Mouse (Mus musculus) monocyte, adult 2 months (primary cell): ENCODE results near the gene Ablim1.
A peak's percentile ranks its signal among the peaks of the same experiment; 100 is the strongest.

Experiments used
- DNase-seq, 2 experiments: peaks; one replicate each; pipeline ENCODE4 v3.0.0; 2022; ENCODE audit warnings: low spot score in 2 of 2, low read depth in 1 of 2

The Ablim1 gene

DNA sequence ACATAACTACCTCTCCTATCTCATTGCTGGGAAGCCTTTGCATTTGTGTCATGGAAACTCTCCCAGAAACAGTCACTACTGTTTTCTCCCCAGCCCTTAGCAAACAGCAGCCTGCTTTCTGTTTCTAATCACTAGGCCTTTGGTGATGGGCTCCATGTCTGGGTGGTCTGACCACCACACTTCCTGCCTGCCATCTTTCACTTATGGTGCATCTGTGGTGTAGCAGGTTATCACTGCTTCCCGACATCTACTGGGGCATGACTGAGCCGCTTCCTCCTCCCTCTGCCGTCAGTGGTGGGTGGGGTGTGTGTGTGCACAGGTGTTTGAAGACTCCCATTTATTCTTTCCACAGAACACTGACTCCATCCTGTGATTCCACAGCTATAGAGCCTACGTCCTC lies 183.4 kb downstream of the Ablim1 start:
- no peak for DNase-seq

DNA sequence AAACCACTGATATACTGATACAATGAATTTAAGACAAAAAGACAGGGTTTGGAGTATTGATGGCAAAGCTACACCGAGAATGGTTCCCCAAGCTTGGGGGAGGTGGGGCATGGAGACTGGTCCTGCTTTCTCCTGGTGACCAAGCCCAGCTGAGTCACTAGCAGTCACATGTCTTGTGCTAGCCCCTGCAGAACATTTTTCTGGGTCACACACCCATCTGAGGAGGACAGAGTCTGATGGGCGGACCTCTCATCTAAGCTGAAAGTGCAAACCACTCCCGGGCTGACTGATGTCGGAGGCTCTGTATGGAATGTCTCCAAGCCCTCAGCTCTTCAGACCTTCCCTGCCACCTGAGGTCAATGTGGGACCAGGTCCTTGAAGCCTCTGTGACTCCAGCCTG lies 184.1 kb downstream of the Ablim1 start:
- no peak for DNase-seq

DNA sequence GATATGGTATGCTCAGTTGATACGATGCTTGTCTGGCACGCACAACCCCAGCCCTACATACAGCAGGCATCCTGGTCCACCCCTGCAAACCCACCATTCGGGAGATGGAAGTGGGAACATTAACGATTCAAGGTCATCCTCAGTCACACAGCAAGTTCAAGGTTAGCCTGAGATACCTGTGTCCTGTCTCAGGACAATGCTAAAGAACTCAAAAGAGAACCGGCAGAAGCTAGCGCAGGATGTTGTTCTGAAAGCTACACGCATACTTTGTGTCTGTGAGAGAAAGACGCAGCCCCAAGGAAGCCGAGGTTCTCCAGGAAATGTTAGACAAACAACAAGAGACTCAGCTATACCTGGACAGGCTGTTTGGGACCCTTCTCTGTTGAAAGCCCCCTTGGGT lies 185.0 kb downstream of the Ablim1 start:
- DNase-seq: no peak

DNA sequence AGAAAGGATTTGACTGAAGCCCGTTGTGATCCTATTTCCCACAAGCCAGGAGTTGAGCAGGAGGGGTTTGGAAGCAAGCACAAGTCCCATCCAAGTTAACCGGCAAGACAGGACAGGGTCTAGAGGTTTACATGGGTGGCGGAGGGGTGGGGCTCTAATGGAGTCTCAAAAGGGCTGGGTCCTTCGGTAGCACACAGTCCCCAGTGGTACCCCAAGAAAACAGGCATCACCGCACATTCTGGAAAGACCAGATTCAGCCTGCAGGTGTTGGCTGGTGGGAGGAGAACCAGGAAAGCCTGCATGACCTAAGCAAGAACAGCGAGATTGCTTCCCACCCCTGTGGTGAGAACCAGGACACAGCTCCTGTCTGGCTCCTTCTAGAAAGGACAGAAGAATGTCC lies 186.7 kb downstream of the Ablim1 start:
- no peak for DNase-seq

DNA sequence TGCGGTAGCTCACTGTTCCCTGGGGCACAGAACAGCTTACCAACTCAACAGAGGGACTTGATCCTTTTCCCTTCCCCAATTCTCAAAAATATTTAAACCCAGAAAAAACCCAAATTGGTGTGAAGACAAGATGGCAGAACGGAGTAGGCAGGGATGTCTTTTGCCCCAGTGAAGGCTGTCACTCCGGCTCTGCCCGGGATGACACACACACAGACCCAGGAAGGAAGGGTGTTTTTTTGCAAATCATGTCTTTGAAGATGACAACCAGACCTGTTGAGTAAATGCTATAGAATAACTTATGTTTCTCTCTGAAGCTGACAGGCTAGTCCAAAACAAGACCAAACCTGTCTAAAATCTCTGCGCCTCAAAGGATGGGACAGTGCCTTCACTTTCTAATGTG lies 187.2 kb downstream of the Ablim1 start:
- no peak for DNase-seq

DNA sequence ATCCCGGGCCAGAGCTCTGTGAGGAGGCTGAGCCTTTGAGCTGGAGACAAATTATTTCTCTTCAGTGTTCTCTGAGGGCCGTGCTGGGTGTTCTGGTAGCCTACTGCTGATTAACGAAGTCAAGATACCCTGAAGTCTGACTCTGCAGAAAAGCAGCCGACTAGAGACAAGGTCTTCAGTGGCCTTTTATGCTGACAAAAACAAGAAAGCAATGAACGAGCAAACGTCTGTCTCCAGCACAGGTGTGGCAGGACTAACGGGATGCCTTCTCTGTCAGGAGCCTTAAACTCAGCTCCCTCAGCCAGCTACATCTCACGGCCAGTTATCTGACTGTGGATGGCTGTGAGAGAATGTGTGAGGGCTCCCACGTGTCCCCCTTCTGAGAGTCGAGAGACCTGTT lies 187.8 kb downstream of the Ablim1 start:
- no peak for DNase-seq

DNA sequence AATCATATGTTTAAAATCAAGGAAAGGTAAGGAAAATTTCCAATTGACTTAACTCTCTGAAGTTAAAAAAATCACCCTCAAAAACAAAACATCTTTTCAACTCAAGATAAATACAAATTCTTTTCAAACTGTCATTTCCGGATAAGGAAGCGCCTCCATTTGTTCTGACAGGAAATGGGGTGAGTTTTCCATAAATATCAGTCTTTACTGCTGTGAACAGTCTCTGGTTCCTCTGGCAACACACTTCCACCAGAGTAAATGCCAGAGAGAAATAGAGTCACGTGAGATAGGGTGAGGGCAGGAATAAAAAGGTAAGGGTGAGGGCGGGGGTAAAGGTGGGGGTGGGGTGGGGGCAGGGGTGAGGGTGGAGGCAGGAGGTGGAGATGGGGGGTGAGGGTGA lies 189.8 kb downstream of the Ablim1 start:
- no peak for DNase-seq

DNA sequence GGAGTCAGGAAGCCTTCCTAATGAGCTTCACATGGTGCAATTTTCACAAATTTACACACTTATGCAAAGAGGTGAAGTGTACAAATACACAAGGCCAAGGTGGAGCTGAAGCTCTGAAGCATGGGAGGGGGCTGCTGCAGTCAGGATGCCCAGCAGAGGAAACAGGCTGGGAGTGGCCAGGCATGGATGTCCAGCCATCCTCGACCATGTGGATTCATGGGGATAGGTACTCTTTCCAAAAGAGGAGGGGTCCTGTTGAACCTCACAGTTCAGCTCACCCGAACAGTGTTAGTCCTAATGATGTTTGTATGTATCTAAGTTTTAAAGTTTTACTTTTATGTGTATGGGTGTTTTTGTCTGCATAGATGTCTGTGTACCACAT lies 190.6 kb downstream of the Ablim1 start:
- DNase-seq: no peak

DNA sequence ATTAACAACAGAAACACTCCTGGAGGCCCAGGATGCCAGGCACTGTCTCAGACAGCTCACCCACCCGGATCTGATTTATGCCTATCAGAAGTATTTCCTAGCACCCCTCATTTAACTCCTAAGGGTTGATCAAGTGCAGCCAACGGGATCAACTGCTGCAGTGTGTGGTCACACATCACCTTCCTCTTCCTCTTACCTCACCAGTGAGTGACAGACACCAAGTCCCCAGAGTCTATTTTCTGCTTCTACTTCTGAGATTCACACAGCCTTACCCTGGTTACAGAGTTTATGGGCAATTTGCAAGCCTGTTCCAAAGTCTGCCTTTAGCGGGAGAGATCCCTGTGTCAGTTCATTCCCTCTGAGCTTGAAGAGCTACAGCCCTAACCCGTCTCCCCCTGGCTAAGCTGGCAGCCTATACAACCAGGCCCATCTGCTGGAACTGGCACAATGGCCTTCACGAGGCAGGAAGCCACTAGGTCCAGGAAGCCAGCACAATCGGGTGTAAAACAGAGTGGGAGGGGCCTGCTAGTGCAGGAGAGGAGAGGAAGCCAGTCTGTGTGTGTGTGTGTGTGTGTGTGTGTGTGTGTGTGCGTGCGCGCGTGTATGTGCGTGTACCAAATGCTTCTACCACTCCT lies 191.1 kb downstream of the Ablim1 start:
- no peak for DNase-seq

DNA sequence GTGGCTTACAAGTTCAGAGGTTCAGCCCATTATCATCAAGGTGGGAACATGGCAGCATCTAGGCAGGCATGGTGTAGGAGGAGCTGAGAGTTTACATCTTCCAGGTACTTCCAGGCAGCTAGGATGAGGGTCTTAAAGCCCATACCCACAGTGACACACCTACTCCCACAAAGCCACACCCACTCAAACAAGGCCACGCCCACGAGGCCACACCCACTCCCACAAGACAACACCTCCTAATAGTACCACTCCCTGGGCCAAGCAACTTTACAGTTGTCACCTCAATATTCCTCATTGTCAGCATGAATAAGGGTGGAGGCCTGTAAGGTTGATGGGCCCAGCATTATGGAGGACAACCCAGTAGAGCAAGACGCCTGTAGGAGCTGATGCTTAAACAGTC lies 192.5 kb downstream of the Ablim1 start:
- no peak for DNase-seq

DNA sequence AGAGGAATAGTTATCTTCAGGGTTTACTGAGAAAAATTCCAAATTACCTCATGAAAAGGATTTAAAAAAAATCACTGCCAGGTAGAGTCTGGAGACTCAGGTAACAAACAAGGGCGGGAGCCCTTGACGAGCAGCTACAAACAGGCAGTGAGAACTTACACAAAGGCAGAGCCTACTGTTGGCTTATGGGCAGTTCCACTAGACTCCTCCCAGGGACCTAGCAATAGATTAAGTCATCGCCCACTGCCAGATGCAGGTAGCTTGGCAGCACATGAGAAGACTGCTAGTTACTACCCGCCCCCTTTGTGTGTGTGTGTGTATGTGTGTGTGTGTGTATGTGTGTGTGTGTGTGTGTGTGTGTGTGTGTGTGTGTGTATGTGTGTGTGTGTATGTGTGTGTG lies 193.7 kb downstream of the Ablim1 start:
- no peak for DNase-seq

DNA sequence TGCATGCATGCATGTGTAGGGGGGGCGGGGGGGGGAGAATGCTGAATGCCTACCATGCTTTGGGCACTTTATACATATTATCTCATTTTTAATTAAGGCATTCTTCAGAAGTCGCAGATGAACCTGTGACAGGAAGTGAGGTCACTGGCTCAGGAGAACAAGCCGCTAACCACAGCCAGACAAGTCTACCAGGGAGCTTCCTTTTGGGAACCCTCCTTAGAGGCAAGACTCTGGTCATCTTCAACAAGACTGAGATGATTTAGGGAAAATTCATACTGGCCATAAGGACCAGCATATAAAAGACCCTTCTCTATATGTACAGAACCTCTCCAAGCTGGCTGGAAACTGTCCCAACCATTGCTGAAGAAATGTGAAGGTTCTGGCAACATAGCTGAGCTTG lies 195.1 kb downstream of the Ablim1 start:
- DNase-seq: no peak

DNA sequence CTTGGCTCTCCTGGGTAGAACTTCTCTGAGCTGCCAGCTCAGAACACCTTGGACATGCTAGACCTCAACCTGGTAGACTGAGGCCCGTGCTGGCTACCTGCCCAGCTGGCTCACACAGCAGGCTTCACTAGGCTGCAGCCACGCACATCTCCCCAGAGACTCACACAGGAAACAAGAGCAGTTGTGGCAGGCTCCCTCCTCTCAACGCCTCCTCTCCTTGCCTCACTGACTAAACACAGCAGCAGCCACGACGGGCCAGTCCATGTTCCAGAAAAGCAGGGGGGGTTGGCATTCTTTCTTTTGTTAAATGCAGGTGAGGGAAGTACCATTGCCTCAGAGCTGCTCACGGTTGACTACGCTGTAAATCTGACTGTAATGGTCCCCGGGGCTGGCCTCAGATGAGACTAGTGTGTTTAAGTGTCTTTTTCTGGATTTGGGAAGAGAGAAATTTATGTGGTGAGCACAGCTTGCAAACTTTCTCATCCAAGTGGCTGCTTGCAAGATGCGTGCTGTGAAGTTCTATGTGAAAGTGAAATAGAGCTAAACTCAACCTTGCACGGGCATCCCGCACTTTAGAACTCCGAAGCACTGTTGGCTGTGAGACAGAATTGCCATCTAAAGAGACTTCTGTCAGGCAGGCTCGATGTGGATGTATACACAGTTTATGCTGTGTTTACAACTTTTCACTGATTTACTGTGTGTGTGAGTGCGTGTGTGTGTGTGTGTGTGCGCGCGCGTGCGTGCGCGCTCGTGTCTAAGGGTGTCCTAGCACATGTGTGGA lies 195.7 kb downstream of the Ablim1 start:
- peak in 1 of 2 experiments; percentile 21 for DNase-seq

DNA sequence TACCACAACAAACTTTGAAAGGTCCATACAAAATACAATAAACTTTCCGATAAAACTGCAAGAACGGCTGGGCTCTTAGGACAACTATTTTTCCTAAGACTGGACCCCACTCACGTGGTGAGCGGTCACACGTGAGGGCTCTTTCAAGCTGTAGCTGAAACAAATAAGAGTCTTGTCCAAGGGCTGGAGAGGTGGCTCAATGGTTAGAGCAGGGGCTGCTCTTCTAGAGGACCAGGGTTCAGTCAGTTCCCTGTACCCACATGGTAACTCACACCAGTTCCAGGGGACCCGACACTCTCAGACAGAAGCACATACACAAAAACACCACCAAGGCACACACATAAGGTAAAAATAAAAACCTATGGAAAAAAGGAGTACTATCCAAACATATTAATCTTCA lies 197.0 kb downstream of the Ablim1 start:
- no peak for DNase-seq

DNA sequence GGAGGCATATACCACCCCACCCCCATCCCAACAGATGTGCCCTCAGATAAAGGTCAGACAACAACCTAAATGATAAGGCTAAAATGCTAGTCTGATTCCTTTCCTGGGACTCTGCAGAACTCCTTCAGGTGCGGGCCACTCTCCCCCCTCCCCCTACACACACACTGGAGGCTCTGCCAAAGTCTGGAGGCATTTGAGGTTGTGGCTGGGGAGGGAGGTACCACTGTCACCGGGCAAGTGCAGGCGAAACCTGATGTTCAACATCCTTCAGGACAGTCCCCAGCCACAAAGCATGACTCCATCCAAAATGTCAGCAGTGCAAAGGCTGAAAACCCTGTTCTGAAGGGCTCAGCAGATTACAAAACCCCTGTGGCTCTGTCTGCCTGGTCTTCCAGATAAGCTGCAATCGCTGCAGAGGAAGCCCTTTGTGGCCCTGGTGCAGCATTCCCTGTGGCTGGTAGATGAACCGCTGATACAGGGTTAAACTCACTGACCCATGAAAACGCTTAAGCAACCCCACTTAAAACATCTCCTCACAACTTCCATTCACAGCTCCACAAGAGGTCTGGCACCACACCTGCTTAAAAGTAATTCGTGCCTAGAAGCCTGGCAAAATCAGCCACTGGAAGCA lies 197.7 kb downstream of the Ablim1 start:
- DNase-seq: no peak

DNA sequence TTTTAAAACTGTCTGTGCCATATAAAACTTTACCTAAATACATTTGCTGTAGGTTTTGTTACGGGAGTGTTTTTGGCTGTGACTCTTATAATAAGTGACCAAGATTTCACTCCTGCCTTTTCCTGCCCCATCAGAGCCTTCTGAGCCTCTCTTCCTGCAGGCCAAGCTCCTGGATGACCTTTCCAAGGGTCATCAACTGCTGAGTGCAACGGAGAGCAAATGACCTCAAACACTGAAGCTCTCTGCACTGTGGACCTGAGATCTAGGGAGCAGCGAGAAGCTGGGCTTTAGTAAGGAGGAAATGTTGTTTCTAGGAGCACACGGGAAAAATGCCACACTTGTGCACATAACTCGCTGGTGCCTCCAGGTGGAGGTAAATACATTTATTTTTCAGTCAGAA lies 199.0 kb downstream of the Ablim1 start:
- DNase-seq: no peak

DNA sequence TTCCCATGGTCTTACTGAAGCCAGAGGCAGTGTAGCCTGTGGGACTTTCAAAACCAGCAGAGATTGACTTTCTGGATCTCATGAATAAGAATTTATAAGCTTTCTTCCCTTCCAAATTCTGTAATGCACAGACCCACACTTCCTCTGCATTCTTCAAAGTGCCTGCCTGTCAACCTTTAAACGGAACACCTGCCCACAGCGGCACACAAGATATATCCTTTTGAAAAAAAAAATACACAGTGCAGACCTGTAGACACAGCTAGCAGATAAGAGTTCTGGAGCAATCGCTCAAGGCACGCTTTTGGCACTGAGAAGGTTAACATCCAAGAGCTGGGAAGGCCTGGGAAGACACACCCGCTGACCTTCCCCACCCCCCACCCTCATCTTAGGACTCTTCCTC lies 199.8 kb downstream of the Ablim1 start:
- DNase-seq: no peak

DNA sequence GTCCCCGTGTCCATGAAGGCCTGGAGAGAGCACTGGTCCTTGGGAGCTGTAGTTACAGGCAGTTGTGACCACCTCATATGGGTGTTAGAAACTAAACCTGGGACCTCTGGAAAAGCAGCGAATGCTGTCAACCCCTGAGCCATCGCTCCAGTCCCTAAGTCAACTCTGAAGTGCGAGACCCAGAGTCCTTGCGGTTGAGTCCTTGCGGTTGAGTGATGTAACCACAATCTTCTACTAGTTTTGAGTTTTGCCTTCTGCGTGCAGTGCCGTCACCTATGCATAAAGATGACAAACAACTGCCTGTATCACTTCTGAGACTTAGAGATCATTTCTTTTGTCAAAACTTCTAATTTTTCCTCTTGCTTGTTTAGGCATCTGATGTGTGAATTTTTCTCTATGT lies 200.7 kb downstream of the Ablim1 start:
- no peak for DNase-seq

DNA sequence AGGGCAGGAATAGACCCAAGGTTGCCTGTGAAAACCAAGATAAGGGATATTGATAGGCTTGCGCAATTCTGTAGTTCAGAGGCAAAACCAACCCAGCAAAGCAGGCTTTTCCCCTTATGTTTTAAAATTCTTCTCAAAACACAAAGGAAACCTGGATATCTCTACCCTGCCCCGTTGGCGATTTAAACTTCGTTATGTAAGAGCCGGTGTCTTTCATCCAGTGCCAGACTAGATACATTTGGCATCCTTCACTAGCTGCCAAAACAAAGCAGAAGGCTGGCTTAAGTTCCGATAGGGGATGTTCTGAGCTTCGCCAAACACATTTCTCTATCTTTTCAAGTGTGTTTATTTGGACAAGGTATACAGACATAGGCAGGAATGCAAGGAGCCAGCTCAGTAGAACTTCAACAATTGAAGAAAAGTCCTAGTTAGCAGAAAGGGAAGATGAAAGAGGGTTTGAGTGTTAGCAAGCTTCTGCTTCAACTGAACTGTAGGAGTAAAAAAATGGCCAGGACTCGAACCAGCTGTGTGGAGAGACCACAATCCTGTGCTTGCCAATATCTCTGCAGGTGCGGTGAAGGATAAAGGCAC lies 201.8 kb downstream of the Ablim1 start:
- no peak for DNase-seq

DNA sequence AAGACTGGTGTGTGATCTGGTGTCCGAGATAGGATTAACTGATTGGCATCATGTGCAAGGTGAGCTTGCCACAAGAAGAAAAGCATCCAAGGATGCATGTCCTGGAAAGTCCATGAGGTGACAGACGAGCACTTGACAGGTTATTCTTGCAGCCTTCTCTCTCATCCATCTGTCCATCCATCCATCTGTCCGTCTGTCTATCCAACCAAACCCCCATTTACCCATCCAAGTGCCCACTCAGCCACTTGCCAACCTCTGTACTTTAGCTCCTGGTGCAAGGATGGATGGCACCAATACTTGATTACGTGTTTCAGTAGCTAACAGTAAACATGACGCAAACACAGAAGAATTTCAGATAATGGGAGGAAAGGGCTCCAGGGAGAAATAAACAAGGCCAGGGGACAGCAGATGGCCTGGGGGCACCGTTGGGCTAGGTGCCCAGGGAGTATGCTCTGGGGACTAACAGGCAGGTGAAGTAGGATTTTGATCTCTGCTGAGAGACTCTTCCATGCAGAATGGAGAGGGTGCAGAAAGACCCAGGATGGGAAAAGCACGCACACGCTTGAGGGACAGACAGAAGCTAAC lies 202.4 kb downstream of the Ablim1 start:
- no peak for DNase-seq

DNA sequence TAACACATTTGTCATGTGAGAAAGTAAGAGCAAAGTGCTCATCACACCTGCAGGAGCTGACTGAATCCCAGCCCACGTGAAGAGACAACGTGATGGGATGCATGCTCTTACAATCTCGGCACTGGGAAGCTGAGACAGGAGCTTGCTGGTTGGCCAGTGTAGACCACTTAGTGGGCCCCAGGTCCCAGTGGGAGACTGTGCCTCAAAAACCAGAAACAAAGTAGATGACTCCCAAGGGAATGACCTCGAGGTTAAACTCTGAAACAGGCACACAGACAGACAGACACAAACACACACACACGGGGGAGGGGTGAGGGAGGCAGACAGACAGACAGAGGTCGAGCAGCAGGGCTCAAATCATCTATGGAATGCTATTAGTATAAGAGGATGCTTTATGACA lies 203.4 kb downstream of the Ablim1 start:
- DNase-seq: no peak

DNA sequence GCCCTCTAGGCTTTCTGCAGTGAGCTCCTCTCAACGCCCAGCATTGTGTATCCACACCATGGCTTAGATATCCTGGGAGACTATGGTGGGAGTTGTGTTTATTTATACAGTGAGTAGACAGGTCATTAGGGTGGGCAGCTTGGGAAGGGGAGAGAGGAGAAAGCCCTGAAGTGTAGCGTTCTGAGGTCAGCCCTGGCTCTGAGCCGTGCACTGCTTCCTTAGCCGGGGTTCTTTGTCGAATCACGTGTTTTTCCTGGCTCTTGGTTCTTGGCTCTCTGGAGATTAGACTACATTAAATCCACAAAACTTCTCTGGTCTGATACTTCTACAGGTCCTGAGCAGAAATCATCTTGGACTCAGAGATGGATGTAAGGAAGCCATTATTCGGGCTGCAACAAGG lies 205.1 kb downstream of the Ablim1 start:
- no peak for DNase-seq
